Mouse (Mus musculus) right cerebral cortex, postnatal 14 days (tissue): ENCODE data around the gene Wdr86.

ENCODE experiments used
- DNase-seq: peaks from one replicate; pipeline ENCODE4 v3.0.0; 2022

The Wdr86 gene

DNA sequence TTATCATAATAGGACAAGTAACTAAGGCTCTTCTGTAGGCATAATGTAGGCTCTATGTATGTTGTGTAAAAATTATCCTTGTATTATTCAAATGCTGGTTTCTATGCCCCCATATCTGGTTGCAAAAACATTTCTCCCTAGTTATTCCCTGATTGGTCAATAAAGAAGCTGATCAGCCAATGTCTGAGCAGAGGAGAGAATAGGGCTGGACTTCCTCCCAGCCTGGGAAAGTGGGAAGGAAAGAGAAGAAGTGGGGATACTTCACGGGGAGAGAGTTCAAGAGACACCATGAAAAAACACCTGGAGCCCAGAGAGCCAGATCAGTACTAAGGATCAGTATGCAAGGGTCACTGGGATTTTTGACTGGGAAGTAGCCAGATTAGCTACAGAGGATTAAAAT, 49.1 kb downstream of the Wdr86 start:
- no peak for DNase-seq

DNA sequence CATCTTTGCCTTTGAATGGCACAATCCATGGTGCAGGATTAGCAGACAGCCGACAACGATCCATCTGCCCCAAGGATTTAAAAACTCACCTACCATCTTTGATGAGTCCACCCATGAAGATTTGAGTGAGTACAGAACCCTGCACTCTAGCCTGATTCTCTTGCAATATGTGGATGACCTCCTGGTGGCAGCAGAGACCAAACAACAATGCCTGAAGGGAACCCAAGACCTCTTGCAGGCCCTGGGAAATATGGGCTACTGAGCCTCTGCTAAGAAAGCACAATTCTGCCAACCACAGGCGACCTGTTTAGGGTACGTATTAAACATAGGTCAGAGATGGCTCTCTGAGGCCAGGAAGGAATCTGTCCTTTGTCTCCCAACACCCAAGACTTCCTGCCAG, 56.3 kb downstream of the Wdr86 start:
- DNase-seq = peak; percentile 72
